Mouse (Mus musculus) cerebellum, adult 2 months (tissue): ENCODE data around the gene B3gat1.

Experiments
- CTCF ChIP-seq: fragments of 200-500 bp; IDR thresholded peaks from 2 replicates; pipeline ENCODE4 v1.5.1; 2011; ENCODE audit warnings: low read depth, mild to moderate bottlenecking, control low read depth, low read length, moderate library complexity, borderline replicate concordance; ENCODE audit not compliant: insufficient read depth
- POLR2A ChIP-seq: fragments of 200-500 bp; IDR thresholded peaks from 2 replicates; pipeline ENCODE4 v1.6.1; 2011; ENCODE audit warnings: low read length, control low read depth, borderline replicate concordance; ENCODE audit not compliant: insufficient read depth

- TF ChIP-seq CTCF (no peak), POLR2A (no peak)
These were observed 44.4 kb upstream of the B3gat1 start for GRCm38 (mm10) chr9:26689171-26689570.
